Mouse (Mus musculus): ENCODE measurements around the gene Zdhhc4. TPM values are rescaled to one million over a fixed set of nuclear protein-coding genes. Genes with fewer than 3 reads are reported as not detected.

Zdhhc4 gene
- polyA plus RNA-seq, 2 experiments from 2014 or later = 63.7 to 68.0 TPM

GRCm38 (mm10) chr5:143272540-143273330 is 56.3 kb downstream of the Zdhhc4 start:
- no peak for ATAC-seq

DNA sequence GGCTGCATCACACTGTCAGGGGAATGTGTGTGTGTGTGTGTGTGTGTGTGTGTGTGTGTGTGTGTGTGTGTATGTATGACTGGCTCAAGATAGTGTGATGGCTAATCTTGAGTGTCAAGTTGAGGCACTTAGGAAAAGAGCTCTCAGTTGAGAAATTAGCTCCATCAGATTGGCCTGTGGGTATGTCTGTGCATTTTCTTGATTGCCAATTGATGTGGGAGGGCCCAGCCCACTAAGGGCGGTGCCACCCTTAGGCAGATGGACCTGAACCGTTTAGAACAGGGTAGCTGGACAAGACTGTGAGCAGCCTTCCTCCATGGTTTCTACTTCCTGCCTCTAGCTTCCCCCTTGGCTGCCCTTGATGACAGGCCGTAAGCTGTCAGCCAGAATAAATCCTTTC is 56.9 kb downstream of the Zdhhc4 start:
- no peak for ATAC-seq

GRCm38 (mm10) chr5:143271642-143272041 is 57.4 kb downstream of the Zdhhc4 start:
- no peak for ATAC-seq

DNA sequence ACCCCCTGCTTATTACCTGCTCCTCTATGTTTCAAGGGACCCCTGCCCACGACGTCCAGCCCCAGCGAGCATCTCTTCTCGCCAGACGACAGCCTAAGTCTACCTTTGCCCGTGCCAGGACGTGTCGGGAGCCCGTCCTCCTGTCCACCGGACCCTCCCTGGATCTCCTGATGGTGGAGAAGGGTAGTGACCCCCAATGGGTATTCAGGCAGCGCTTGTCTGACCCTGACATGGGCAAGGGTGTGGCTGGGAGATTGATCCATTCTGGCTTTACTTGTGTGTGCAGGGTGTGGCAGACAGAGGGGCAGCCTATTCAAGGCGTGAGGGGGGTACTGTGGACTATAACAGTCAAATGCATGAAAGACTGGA is 58.9 kb downstream of the Zdhhc4 start:
- no peak for ATAC-seq

- peak; percentile 69 for ATAC-seq
Measured at GRCm38 (mm10) chr5:143269363-143270150, 59.5 kb downstream of the Zdhhc4 start, which contains the start of gene Zfp316. Zfp316 (minus strand) TSS chr5:143270022.

DNA sequence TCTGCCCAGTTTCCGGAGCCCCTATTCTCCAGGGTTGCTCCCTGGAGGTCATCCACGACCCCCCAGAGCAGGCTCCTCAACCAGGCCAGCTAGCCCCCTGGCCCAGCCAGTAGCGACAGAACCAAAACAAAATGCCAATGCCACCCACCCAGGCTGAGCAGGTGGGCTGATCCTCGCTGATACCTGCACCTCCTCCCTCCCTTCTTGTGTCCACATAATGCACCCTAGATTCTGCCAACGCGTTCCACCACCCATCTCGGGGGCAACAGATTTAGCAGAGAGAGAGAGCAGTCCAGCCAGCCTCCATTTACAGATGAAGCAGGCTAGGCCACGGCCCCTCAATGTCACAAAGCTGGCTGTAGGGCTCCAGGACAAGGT is 60.1 kb downstream of the Zdhhc4 start:
- no peak for ATAC-seq

- no peak for ATAC-seq
Measured at GRCm38 (mm10) chr5:143266794-143267193, 62.3 kb downstream of the Zdhhc4 start.

Other genes with a start within 250 kb of the Zdhhc4 start
- 10 to 100 TPM; 28.7 to 30.4 TPM for gene Rnf216, start 216.3 kb downstream of the Zdhhc4 start, polyA plus RNA-seq (2017; shearing (Covaris generic))
- gene Olfr718-ps1, start 181.7 kb downstream of the Zdhhc4 start, polyA plus RNA-seq (2017; shearing (Covaris generic)) = not detected
- 1 to 10 TPM; 6.7 to 8.8 TPM for gene Rbak, start 148.5 kb downstream of the Zdhhc4 start, polyA plus RNA-seq (2017; shearing (Covaris generic))
- under 1 TPM in 1 of 2 experiments, not detected in 1; 0.29 TPM for gene Spdye4b, start 148.2 kb downstream of the Zdhhc4 start, polyA plus RNA-seq (2017; shearing (Covaris generic))
- gene Spdye4a, start 102.4 kb downstream of the Zdhhc4 start, polyA plus RNA-seq (2017; shearing (Covaris generic)) = not detected
- gene Zfp12, start 94.1 kb downstream of the Zdhhc4 start, polyA plus RNA-seq (2017; shearing (Covaris generic)) = 1 to 10 TPM; 2.8 to 3.0 TPM
- under 1 TPM; 0.19 to 0.25 TPM for gene Zfp316, start 59.2 kb downstream of the Zdhhc4 start, polyA plus RNA-seq (2017; shearing (Covaris generic))
- gene Zfp853, start 35.6 kb downstream of the Zdhhc4 start, polyA plus RNA-seq (2017; shearing (Covaris generic)) = not detected
- 1 to 10 TPM; 5.5 to 8.5 TPM for gene E130309D02Rik, start 13.9 kb downstream of the Zdhhc4 start, polyA plus RNA-seq (2017; shearing (Covaris generic))
- gene Grid2ip, start 28.1 kb upstream of the Zdhhc4 start, polyA plus RNA-seq (2017; shearing (Covaris generic)) = not detected
- 10 to 100 TPM; 71.0 to 76.8 TPM for gene Kdelr2, start 74.6 kb upstream of the Zdhhc4 start, polyA plus RNA-seq (2017; shearing (Covaris generic))
- 10 to 100 TPM in 1 of 2 experiments, 1 to 10 TPM in 1; 8.5 to 10.6 TPM for gene Daglb, start 135.3 kb upstream of the Zdhhc4 start, polyA plus RNA-seq (2017; shearing (Covaris generic))
- 10 to 100 TPM; 63.1 to 70.0 TPM for gene Rac1, start 198.8 kb upstream of the Zdhhc4 start, polyA plus RNA-seq (2017; shearing (Covaris generic))

Measured in activated CD4-positive, CD25-positive, alpha-beta regulatory T cell, adult 4 months (primary cell).